Mouse (Mus musculus) C2C12 (cell line): ENCODE data around the gene Frmd6. TPM values are rescaled to one million over a fixed set of nuclear protein-coding genes. Genes with fewer than 3 reads are reported as not detected.

Source experiments
- H3K27me3 ChIP-seq: one replicate; pipeline ENCODE4 v1.6.1; 2011; ENCODE audit not compliant: control insufficient read depth, insufficient read depth, insufficient read length
- H3K36me3 ChIP-seq: one replicate; pipeline ENCODE4 v1.6.1; 2011; ENCODE audit not compliant: control insufficient read depth, insufficient read depth
- H3K4me3 ChIP-seq: one replicate; pipeline ENCODE4 v1.5.1; 2011; ENCODE audit warnings: mild to moderate bottlenecking, control low read depth; ENCODE audit not compliant: poor library complexity, insufficient read depth, severe bottlenecking
- H3K79me2 ChIP-seq: one replicate; pipeline ENCODE4 v1.6.1; 2011; ENCODE audit not compliant: control insufficient read depth, insufficient read depth
- H3K79me3 ChIP-seq: one replicate; pipeline ENCODE4 v1.6.1; 2011; ENCODE audit warnings: low read depth, control low read depth
- H3ac ChIP-seq: one replicate; pipeline ENCODE3; 2011; ENCODE audit warnings: low read depth; ENCODE audit not compliant: control insufficient read depth, insufficient read length
- CEBPB ChIP-seq: IDR thresholded peaks from one replicate; pipeline ENCODE4 v1.6.1; 2011; ENCODE audit warnings: low read depth, mild to moderate bottlenecking, control low read depth, moderate library complexity
- CTCF ChIP-seq: IDR thresholded peaks from one replicate; pipeline ENCODE4 v1.5.1; 2011; ENCODE audit not compliant: control insufficient read depth, insufficient read depth, insufficient read length
- FOSL1 ChIP-seq: IDR thresholded peaks from one replicate; pipeline ENCODE4 v1.8.0; 2011; ENCODE audit warnings: mild to moderate bottlenecking, low read length; ENCODE audit not compliant: poor library complexity, insufficient read depth, severe bottlenecking
- MAX ChIP-seq: IDR thresholded peaks from one replicate; pipeline ENCODE4 v1.6.1; 2011; ENCODE audit warnings: mild to moderate bottlenecking, control low read depth
- MYOD1 ChIP-seq: IDR thresholded peaks from one replicate; pipeline ENCODE4 v1.6.1; 2011; ENCODE audit warnings: low read depth; ENCODE audit not compliant: control insufficient read depth, insufficient read length
- MYOG ChIP-seq: IDR thresholded peaks from one replicate; pipeline ENCODE4 v1.6.1; 2011; ENCODE audit not compliant: control insufficient read depth, insufficient read length; ENCODE audit errors: extremely low read depth
- USF1 ChIP-seq: IDR thresholded peaks from one replicate; pipeline ENCODE4 v1.6.1; 2011; ENCODE audit warnings: low read depth, mild to moderate bottlenecking, control low read depth, moderate library complexity
- polyA plus RNA-seq: library from polyadenylated mRNA; unstranded; fragments of >200 nt; fragmentation: generic; extraction: Trizol; gene quantifications from one replicate; pipeline ENCODE4 v1.2.1, GENCODE M21; 2012; ENCODE audit warnings: missing spikeins

The Frmd6 gene
- polyA plus RNA-seq, 1 experiment: 29.2 TPM

- Histone ChIP-seq H3K27me3 (no peaks in the 10 kb centered on the region), H3K4me3 (no peak overlapping the region), H3K79me2 (no peaks in the 10 kb centered on the region), H3K36me3 (no peaks in the 10 kb centered on the region), H3K79me3 (no peaks in the 10 kb centered on the region), H3ac (no peak overlapping the region)
- TF ChIP-seq CTCF: no peak
- TF ChIP-seq MAX: no peak
- no peak for TF ChIP-seq CEBPB
- no peak for TF ChIP-seq USF1
- no peak for TF ChIP-seq MYOG
- TF ChIP-seq FOSL1: no peak
- no peak for TF ChIP-seq MYOD1
Observed at GRCm38 (mm10) chr12:70803494-70803893, 21.8 kb upstream of the Frmd6 start.

- Histone ChIP-seq H3K79me2 (no peaks in the 10 kb centered on the region), H3K36me3 (no peaks in the 10 kb centered on the region), H3K27me3 (no peaks in the 10 kb centered on the region), H3K4me3 (no peak overlapping the region), H3K79me3 (no peaks in the 10 kb centered on the region), H3ac (no peak overlapping the region)
- no peak for TF ChIP-seq MAX
- TF ChIP-seq MYOG: no peak
- no peak for TF ChIP-seq FOSL1
- TF ChIP-seq CEBPB: no peak
- peak; percentile 61 for TF ChIP-seq USF1
- TF ChIP-seq MYOD1: no peak
- TF ChIP-seq CTCF: no peak
Observed at GRCm38 (mm10) chr12:70804989-70805388, 20.3 kb upstream of the Frmd6 start.

- H3K79me3 ChIP-seq: no peaks in the 10 kb centered on the region
- no peak overlapping the region for H3ac ChIP-seq
- H3K4me3 ChIP-seq: no peak overlapping the region
- no peaks in the 10 kb centered on the region for H3K36me3 ChIP-seq
- TF ChIP-seq MYOG: no peak
- no peak for TF ChIP-seq USF1
- TF ChIP-seq MYOD1: no peak
- no peak for TF ChIP-seq CEBPB
- no peak for TF ChIP-seq FOSL1
- TF ChIP-seq CTCF: no peak
- TF ChIP-seq MAX: no peak
- no peaks in the 10 kb centered on the region for H3K79me2 ChIP-seq
- H3K27me3 ChIP-seq: no peaks in the 10 kb centered on the region
Observed at GRCm38 (mm10) chr12:70807543-70807942, 17.8 kb upstream of the Frmd6 start.

- H3K27me3 ChIP-seq: no peaks in the 10 kb centered on the region
- TF ChIP-seq MYOG (no peak), USF1 (no peak), CTCF (no peak), MAX (no peak), FOSL1 (no peak), CEBPB (no peak), MYOD1 (no peak)
- no peak overlapping the region for H3K4me3 ChIP-seq
- H3ac ChIP-seq: no peak overlapping the region
- H3K36me3 ChIP-seq: no peaks in the 10 kb centered on the region
- no peaks in the 10 kb centered on the region for H3K79me2 ChIP-seq
- no peaks in the 10 kb centered on the region for H3K79me3 ChIP-seq
Observed at GRCm38 (mm10) chr12:70807975-70808374, 17.3 kb upstream of the Frmd6 start.

- Histone ChIP-seq H3ac (no peak overlapping the region), H3K27me3 (no peaks in the 10 kb centered on the region), H3K36me3 (no peaks in the 10 kb centered on the region), H3K79me2 (no peaks in the 10 kb centered on the region), H3K4me3 (no peak overlapping the region), H3K79me3 (no peaks in the 10 kb centered on the region)
- TF ChIP-seq CTCF (no peak), USF1 (no peak), FOSL1 (no peak), MYOG (no peak), MAX (no peak), MYOD1 (no peak), CEBPB (no peak)
Observed at GRCm38 (mm10) chr12:70809957-70810356, 15.4 kb upstream of the Frmd6 start.

- H3K4me3 ChIP-seq: no peak overlapping the region
- no peak overlapping the region for H3ac ChIP-seq
- H3K27me3 ChIP-seq: no peaks in the 10 kb centered on the region
- TF ChIP-seq USF1 (no peak), FOSL1 (no peak), CTCF (no peak), MAX (no peak), MYOD1 (no peak), MYOG (no peak), CEBPB (no peak)
- H3K79me3 ChIP-seq: no peaks in the 10 kb centered on the region
- no peaks in the 10 kb centered on the region for H3K79me2 ChIP-seq
- H3K36me3 ChIP-seq: no peaks in the 10 kb centered on the region
Observed at GRCm38 (mm10) chr12:70811772-70812171, 13.5 kb upstream of the Frmd6 start.
